Mouse (Mus musculus): ENCODE results near the gene Hoxa10. TPM values are rescaled to one million over a fixed set of nuclear protein-coding genes. Genes with fewer than 3 reads are reported as not detected.

The Hoxa10 gene
- total RNA-seq, 2 experiments from 2014 or later, result not detected

GRCm38 (mm10) chr6:52215771-52216535, 24.7 kb downstream of the Hoxa10 start:
- no peak for DNase-seq (ENCODE audit: extremely low spot score in 1 of 2, low spot score in 2 of 2)
- intact Hi-C loops (cut with DNase I), result loop anchor here (5.0 kb wide), 1 partner anchor 1034 kb away; no protein-coding TSS in a partner anchor

- intact Hi-C loops (cut with DNase I), result loop anchor here (5.0 kb wide), 1 partner anchor 1033 kb away; no protein-coding TSS in a partner anchor
- no peak for DNase-seq (ENCODE audit: extremely low spot score in 1 of 2, low spot score in 2 of 2)
Observed at GRCm38 (mm10) chr6:52215070-52215469, 25.6 kb downstream of the Hoxa10 start.

GRCm38 (mm10) chr6:52214271-52214670, 26.4 kb downstream of the Hoxa10 start:
- no peak for DNase-seq (ENCODE audit: extremely low spot score in 1 of 2, low spot score in 2 of 2)
- intact Hi-C loops (cut with DNase I), result no loop called here

DNA sequence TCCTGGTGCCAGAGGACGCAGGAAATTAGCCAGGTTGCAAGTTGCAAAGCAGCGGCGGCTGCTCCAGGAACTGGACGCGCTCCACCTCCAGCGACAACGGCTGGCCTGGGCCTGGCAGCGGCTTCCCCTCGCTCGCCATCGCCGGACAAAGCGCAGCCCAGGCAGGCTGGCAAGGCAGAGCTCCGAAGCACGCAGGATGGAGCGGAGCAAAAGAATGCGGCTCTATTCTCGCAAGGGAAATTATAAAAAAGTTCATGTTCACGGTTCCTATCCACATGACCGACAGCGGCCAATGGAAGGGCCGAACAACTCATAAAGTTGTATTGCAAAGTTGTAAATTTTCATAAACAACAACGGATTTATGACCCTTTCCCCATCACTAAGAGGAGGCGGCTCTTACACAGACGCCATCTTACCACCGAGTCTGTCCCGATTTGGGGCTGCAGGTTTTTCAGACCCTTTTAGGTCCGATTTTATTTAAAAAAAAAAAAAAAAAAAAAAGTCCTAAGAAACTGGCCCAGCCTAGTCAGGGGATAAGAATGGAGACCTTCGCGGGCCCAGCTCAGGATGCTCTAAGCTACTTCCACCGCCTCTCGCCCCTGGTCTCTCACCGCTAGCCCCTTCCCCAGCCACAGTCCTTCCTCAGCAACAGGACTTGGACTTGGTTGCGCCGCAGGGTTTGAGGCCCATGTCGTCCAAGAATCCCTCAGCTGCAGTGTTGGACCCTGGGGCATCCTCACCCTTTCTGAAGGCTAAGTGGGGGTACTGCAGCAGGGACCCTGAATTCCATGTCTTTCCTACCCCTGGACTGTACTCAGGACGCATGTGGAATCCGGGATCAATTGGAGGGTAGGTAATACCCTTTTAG, 27.3 kb downstream of the Hoxa10 start, which contains the start of the genes Hoxa3 and Gm28308:
Hoxa3 (minus strand) TSS at position 218 of the 868 bp plus-strand sequence.
Gm28308 (minus strand) TSS at position 221 of the 868 bp plus-strand sequence.
- no peak for DNase-seq (ENCODE audit: extremely low spot score in 1 of 2, low spot score in 2 of 2)
- intact Hi-C loops (cut with DNase I), result no loop called here

- intact Hi-C loops (cut with DNase I), result no loop called here
Observed at GRCm38 (mm10) chr6:52212556-52213118, 28.0 kb downstream of the Hoxa10 start.

GRCm38 (mm10) chr6:52211961-52212360, 28.7 kb downstream of the Hoxa10 start:
- DNase-seq (ENCODE audit: extremely low spot score in 1 of 2, low spot score in 2 of 2), result no peak
- intact Hi-C loops (cut with DNase I), result no loop called here

More at GRCm38 (mm10) chr6:52212556-52213118, 28.0 kb downstream of the Hoxa10 start:
- no peak for DNase-seq (ENCODE audit: extremely low spot score in 1 of 2, low spot score in 2 of 2)

DNA sequence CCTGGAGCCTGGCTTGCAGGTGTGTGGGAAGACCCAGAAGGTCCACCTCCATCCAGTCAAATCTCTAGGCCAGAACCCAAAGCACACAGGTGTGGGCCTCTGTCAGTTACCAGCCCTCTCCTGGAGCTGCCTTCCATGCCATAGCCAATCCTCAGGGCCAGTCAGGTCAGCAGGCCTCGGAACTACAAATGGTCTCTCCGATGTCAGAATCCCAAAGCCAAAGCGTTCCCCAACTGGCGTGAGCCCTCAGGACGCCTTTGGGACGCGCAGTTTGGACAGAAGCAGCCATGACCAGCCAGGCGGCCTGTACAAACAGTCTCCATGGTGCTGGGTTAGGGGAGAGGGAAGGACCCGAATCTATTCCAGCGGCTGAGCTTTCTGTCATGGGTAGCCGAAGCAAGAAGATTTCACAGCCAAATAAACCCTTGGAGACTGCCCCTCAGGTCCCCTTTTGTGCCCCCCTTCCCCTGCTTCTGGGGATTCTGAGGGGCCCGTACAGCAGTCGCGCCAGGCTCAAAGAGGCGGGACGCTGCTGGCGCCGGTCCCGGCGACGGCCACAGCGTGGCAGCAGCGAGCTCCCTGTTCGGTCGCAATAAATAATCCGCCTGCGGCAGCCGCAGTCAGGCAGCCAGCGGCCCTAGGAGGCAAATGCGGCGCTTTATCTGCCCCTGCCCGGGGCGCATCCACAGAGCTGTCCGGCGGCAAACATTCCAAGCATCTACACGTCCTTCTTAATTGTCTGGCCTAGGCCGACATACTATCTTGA, 29.3 kb downstream of the Hoxa10 start:
- intact Hi-C loops (cut with DNase I), result no loop called here
- peak in 1 of 2 experiments; percentile 72 for DNase-seq (ENCODE audit: extremely low spot score in 1 of 2, low spot score in 2 of 2)

DNA sequence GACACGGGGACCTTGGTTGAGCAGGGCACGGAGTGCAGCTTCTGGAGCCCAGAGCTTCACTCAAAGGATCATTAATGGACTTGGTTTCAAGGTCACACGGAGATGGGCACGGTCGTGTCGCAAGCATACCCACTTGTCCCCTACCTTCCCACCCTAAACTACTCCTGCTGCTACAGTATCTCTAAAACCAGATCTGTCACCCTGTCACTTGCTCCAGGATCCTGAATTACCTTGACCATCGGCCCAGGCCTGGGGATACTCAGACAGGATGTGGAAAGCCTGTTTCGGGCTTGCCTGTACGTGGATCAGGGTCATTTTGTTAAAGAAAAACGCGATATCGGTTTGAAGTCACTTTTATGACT, 31.0 kb downstream of the Hoxa10 start:
- no peak for DNase-seq (ENCODE audit: extremely low spot score in 1 of 2, low spot score in 2 of 2)
- intact Hi-C loops (cut with DNase I), result no loop called here

- no peak for DNase-seq (ENCODE audit: extremely low spot score in 1 of 2, low spot score in 2 of 2)
- intact Hi-C loops (cut with DNase I), result no loop called here
Observed at GRCm38 (mm10) chr6:52208868-52209684, 31.6 kb downstream of the Hoxa10 start.

GRCm38 (mm10) chr6:52208072-52208867, 32.4 kb downstream of the Hoxa10 start, which contains the start of gene Hoxa6:
TSS of gene Hoxa6 (minus strand) at chr6:52208722.
- intact Hi-C loops (cut with DNase I), result no loop called here
- no peak for DNase-seq (ENCODE audit: extremely low spot score in 1 of 2, low spot score in 2 of 2)

- intact Hi-C loops (cut with DNase I), result no loop called here
Observed at GRCm38 (mm10) chr6:52207684-52207976, 33.0 kb downstream of the Hoxa10 start.

GRCm38 (mm10) chr6:52206882-52207683, 33.6 kb downstream of the Hoxa10 start:
- intact Hi-C loops (cut with DNase I), result no loop called here
- DNase-seq (ENCODE audit: extremely low spot score in 1 of 2, low spot score in 2 of 2), result no peak

More at GRCm38 (mm10) chr6:52207684-52207976, 33.0 kb downstream of the Hoxa10 start:
- DNase-seq (ENCODE audit: extremely low spot score in 1 of 2, low spot score in 2 of 2), result no peak

DNA sequence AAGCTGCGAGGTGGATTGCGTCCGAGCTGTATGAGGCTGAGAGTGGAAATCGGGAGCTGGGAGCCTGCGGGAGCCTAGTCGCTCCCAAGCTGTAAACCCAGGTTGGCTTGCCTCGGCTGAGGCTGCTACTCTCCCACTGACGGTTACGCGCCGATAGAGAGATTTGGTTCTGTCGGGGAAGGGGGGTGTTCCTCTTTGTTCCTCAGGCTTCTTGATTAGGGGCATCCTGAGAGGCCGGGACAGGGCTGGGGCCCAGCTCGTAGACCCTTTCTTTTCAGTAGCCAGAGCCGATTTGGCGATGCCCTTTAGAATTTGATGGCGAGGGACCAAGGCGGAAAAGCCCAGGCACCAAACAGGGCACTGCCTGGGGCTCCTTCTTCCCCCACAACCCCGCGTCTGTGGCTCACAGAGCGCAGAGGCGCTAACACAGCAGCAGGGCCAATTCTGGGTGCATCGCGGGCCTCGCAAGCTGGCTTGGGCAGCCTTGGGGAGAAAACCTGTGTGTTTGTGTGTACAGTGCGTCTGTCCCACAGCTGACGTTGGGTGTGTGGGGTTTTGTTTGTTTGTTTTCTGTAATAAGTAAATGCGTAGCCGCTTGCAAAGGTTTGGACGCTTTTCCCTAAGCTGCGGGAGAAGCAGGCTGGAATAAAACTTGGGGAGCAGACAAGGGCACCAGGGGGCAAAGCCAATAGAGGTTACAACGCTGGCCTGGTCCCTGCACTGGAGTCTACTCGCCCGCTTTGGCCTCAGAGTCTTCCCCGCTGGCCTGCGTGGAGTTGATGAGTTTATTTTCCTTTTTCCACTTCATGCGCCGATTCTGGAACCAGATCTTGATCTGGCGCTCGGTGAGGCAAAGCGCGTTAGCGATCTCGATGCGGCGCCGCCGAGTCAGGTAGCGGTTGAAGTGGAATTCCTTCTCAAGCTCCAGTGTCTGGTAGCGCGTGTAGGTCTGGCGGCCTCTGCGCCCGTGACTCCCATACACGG, 34.7 kb downstream of the Hoxa10 start:
- intact Hi-C loops (cut with DNase I), result no loop called here
- no peak for DNase-seq (ENCODE audit: extremely low spot score in 1 of 2, low spot score in 2 of 2)

GRCm38 (mm10) chr6:52205221-52205620, 35.4 kb downstream of the Hoxa10 start:
- intact Hi-C loops (cut with DNase I), result no loop called here
- DNase-seq (ENCODE audit: extremely low spot score in 1 of 2, low spot score in 2 of 2), result no peak

- intact Hi-C loops (cut with DNase I), result no loop called here
- no peak for DNase-seq (ENCODE audit: extremely low spot score in 1 of 2, low spot score in 2 of 2)
Observed at GRCm38 (mm10) chr6:52204050-52204752, 36.5 kb downstream of the Hoxa10 start, which contains the start of gene Hoxa5. TSS of gene Hoxa5 (minus strand) at chr6:52204587.
